Mouse (Mus musculus) embryonic facial prominence, embryonic 11.5 days (tissue): ENCODE measurements around the gene Dcdc2a. TPM values are rescaled to one million over a fixed set of nuclear protein-coding genes. Genes with fewer than 3 reads are reported as not detected.
A peak's percentile ranks its signal among the peaks of the same experiment; 100 is the strongest.

Source experiments
- ATAC-seq: fragments of 200-750 bp; cut with Nextera tagmentation; replicated peaks from 2 replicates; pipeline ENCODE4 v1.8.0; 2017; ENCODE audit warnings: low read depth; ENCODE audit not compliant: insufficient number of reproducible peaks, low FRiP score, low TSS enrichment
- DNase-seq: peaks from one replicate; pipeline ENCODE4 v3.0.0-alpha.2; 2015; ENCODE audit warnings: low spot score
- H3K27ac ChIP-seq: fragments of 300-500 bp; sonication (generic); replicated peaks from 2 replicates; pipeline ENCODE4 v1.5.1; 2014; ENCODE audit warnings: mild to moderate bottlenecking, low read depth, low read length, control low read depth
- H3K27me3 ChIP-seq: fragments of 300-500 bp; sonication (generic); 2 replicates; pipeline ENCODE4 v1.6.1; 2014; ENCODE audit warnings: mild to moderate bottlenecking, low read length, moderate library complexity, mixed read lengths; ENCODE audit not compliant: control insufficient read depth, insufficient read depth
- H3K36me3 ChIP-seq: fragments of 300-500 bp; sonication (generic); replicated peaks from 2 replicates; pipeline ENCODE4 v1.6.1; 2014; ENCODE audit warnings: low read depth, mild to moderate bottlenecking, low read length, moderate library complexity, mixed read lengths; ENCODE audit not compliant: control insufficient read depth, insufficient read depth
- H3K4me1 ChIP-seq: fragments of 300-500 bp; sonication (generic); 2 replicates; pipeline ENCODE4 v1.6.1; 2014; ENCODE audit warnings: low read length, mixed read lengths; ENCODE audit not compliant: control insufficient read depth, insufficient read depth
- H3K4me2 ChIP-seq: fragments of 300-500 bp; sonication (generic); 2 replicates; pipeline ENCODE4 v1.6.1; 2014; ENCODE audit warnings: low read depth, mild to moderate bottlenecking, control low read depth, low read length, moderate library complexity
- H3K4me3 ChIP-seq: fragments of 300-500 bp; sonication (generic); 2 replicates; pipeline ENCODE4 v1.5.1; 2014; ENCODE audit warnings: low read depth, low read length, control low read depth
- H3K9ac ChIP-seq: fragments of 300-500 bp; sonication (generic); replicated peaks from 2 replicates; pipeline ENCODE4 v1.6.1; 2014; ENCODE audit warnings: mild to moderate bottlenecking, control low read depth, low read length
- H3K9me3 ChIP-seq: fragments of 300-500 bp; sonication (generic); replicated peaks from 2 replicates; pipeline ENCODE4 v1.6.1; 2016; ENCODE audit warnings: mild to moderate bottlenecking, low read length, inconsistent platforms, mixed read lengths; ENCODE audit not compliant: control insufficient read depth
- WGBS: fragments of 180-500 bp; shearing (Covaris S2); extraction: QIAGEN DNeasy Blood & Tissue Kit; methylation state at CpG from one replicate; pipeline ENCODE4 v1.1.7; 2014; 5-methylcytosine and 5-hydroxymethylcytosine counted together
- polyA plus RNA-seq: library from polyadenylated mRNA; unstranded; fragments of >200 nt; fragmentation: Nextera tagmentation; extraction: Ambion mirVana; gene quantifications from 2 replicates; pipeline ENCODE4 v1.2.1, GENCODE M21; 2014

Dcdc2a gene
- 1.7 and 1.9 TPM in 2 replicates for polyA plus RNA-seq

GRCm38 (mm10) chr13:25055873-25056667 is at the start of gene Dcdc2a:
Gene Dcdc2a, plus strand, starts transcription at chr13:25056004.
- Histone ChIP-seq H3K4me1 (peaks cover 7% of the 10 kb centered on the region; the same call in 1 of the 2 replicates), H3K27ac (no peak within 1 kb of the TSS), H3K4me2 (peak within 1 kb of the TSS; percentile 90), H3K27me3 (peaks cover 18% of the 10 kb centered on the region), H3K36me3 (no peaks in the 10 kb centered on the region), H3K9ac (peak within 1 kb of the TSS; percentile 47), H3K9me3 (no peaks in the 10 kb centered on the region), H3K4me3 (peak within 1 kb of the TSS; percentile 45)
- peak; percentile 57 for DNase-seq
- peak; percentile 66 for ATAC-seq
- 3% methylated on average over 63 of the region's 63 CpGs for WGBS

DNA sequence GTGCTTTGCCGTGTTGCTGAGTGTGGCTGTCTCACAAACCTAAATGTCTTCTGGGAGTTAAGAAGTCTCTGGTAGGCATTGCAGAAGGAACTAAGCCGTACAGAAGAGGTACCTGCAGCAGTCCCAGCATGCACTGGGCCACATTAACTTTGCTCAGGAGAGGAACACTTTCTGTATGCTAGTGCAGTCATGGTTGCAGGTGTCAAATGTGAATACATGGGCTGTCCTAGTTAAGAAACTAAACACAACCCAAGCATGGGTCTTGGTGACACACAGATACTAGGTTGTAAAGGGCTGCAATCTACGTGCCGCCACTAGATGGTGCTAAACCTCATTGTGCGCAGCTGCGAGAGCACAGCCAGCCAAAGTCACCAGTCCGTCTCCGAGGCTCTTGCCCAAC is 48.7 kb upstream of the Dcdc2a start:
- H3K9me3 ChIP-seq: no peaks in the 10 kb centered on the region
- ATAC-seq (no peak), DNase-seq (no peak)
- no peak overlapping the region for H3K4me2 ChIP-seq
- no peaks in the 10 kb centered on the region for H3K4me1 ChIP-seq
- no peak overlapping the region for H3K9ac ChIP-seq
- no peaks in the 10 kb centered on the region; the same call in 1 of the 2 replicates for H3K36me3 ChIP-seq
- 84% methylated on average over 5 of the region's 8 CpGs for WGBS
- H3K27ac ChIP-seq: no peak overlapping the region
- no peaks in the 10 kb centered on the region for H3K27me3 ChIP-seq
- no peak overlapping the region for H3K4me3 ChIP-seq

- Histone ChIP-seq H3K4me2 (no peak overlapping the region), H3K9me3 (no peaks in the 10 kb centered on the region), H3K9ac (no peak overlapping the region), H3K27ac (no peak overlapping the region), H3K4me3 (no peak overlapping the region), H3K4me1 (no peaks in the 10 kb centered on the region; the same call in 1 of the 2 replicates), H3K36me3 (no peaks in the 10 kb centered on the region), H3K27me3 (no peaks in the 10 kb centered on the region)
- DNase-seq: no peak
- ATAC-seq: no peak
- 88% methylated on average over 9 of the region's 9 CpGs for WGBS
Measured at GRCm38 (mm10) chr13:25018316-25018715, 37.5 kb upstream of the Dcdc2a start.

- H3K36me3 ChIP-seq: no peaks in the 10 kb centered on the region
- DNase-seq (peak; percentile 88), ATAC-seq (peak; percentile 93)
- H3K27ac ChIP-seq: peak within 1 kb of the TSS; percentile 35
- peak within 1 kb of the TSS; percentile 91 for H3K9ac ChIP-seq
- H3K4me3 ChIP-seq: peak within 1 kb of the TSS; percentile 89
- no peaks in the 10 kb centered on the region; the same call in 1 of the 2 replicates for H3K4me1 ChIP-seq
- peak within 1 kb of the TSS; percentile 87 for H3K4me2 ChIP-seq
- WGBS: under 1% methylated on average over 62 of the region's 84 CpGs
- no peaks in the 10 kb centered on the region for H3K9me3 ChIP-seq
- H3K27me3 ChIP-seq: no peaks in the 10 kb centered on the region
Measured at GRCm38 (mm10) chr13:25019793-25020539, 35.8 kb upstream of the Dcdc2a start, which contains the start of gene Mrs2. Gene Mrs2, minus strand, starts transcription at chr13:25020379.

- peak overlapping the region; percentile 87 for H3K4me2 ChIP-seq
- no peaks in the 10 kb centered on the region for H3K36me3 ChIP-seq
- peak overlapping the region; percentile 91 for H3K9ac ChIP-seq
- DNase-seq: peak; percentile 4
- peak overlapping the region; percentile 89 for H3K4me3 ChIP-seq
- H3K4me1 ChIP-seq: no peaks in the 10 kb centered on the region; the same call in 1 of the 2 replicates
- 49% methylated on average over 4 of the region's 4 CpGs for WGBS
- H3K27me3 ChIP-seq: no peaks in the 10 kb centered on the region
- no peaks in the 10 kb centered on the region for H3K9me3 ChIP-seq
- no peak overlapping the region for H3K27ac ChIP-seq
- ATAC-seq: peak; percentile 32; the same call in 1 of the 2 replicates
Measured at GRCm38 (mm10) chr13:25020540-25020892, 35.3 kb upstream of the Dcdc2a start.

DNA sequence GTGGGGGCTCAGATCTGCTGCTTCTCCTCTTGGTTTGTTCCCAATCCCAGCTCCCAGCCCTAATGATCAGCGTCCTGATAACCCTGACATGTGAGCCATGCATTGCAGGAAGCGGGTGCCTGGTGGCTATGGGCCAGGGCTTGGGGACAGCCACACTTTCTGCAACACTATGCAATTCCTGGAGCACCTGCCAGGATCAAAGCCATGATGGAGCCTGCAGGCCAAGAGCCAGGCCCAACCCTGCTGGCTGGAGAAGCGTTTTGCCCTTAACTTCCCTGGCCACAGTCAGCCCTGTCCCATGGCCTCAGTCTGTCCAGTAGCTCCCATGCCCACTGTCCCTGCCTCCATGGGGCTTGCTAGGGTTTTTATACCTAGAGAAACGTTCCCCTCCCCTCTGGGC is 33.4 kb upstream of the Dcdc2a start:
- Histone ChIP-seq H3K27ac (no peak overlapping the region), H3K4me2 (no peak overlapping the region), H3K4me3 (no peak overlapping the region), H3K36me3 (no peaks in the 10 kb centered on the region), H3K27me3 (no peaks in the 10 kb centered on the region), H3K9me3 (no peaks in the 10 kb centered on the region), H3K9ac (no peak overlapping the region), H3K4me1 (no peaks in the 10 kb centered on the region; the same call in 1 of the 2 replicates)
- ATAC-seq (no peak), DNase-seq (no peak)
- WGBS: 75% methylated on average over 4 of the region's 4 CpGs

GRCm38 (mm10) chr13:25023129-25023528 is 32.7 kb upstream of the Dcdc2a start:
- no peak for DNase-seq
- no peak for ATAC-seq
- H3K4me1 ChIP-seq: no peaks in the 10 kb centered on the region; the same call in 1 of the 2 replicates
- H3K27me3 ChIP-seq: no peaks in the 10 kb centered on the region
- H3K9ac ChIP-seq: no peak overlapping the region
- WGBS: 77% methylated on average over 3 of the region's 3 CpGs
- no peak overlapping the region for H3K27ac ChIP-seq
- no peaks in the 10 kb centered on the region for H3K9me3 ChIP-seq
- H3K4me2 ChIP-seq: no peak overlapping the region
- no peaks in the 10 kb centered on the region for H3K36me3 ChIP-seq
- H3K4me3 ChIP-seq: no peak overlapping the region

- Histone ChIP-seq H3K27me3 (no peaks in the 10 kb centered on the region), H3K9ac (no peak overlapping the region), H3K27ac (no peak overlapping the region), H3K4me2 (no peak overlapping the region), H3K9me3 (no peaks in the 10 kb centered on the region), H3K4me1 (no peaks in the 10 kb centered on the region), H3K36me3 (no peaks in the 10 kb centered on the region), H3K4me3 (no peak overlapping the region)
- DNase-seq: peak; percentile 67
- 22% methylated on average over 2 of the region's 2 CpGs for WGBS
- no peak for ATAC-seq
Measured at GRCm38 (mm10) chr13:25024655-25025054, 31.1 kb upstream of the Dcdc2a start.
